Mouse (Mus musculus): ENCODE measurements around the gene Plekhg3. TPM values are rescaled to one million over a fixed set of nuclear protein-coding genes. Genes with fewer than 3 reads are reported as not detected.

Gene Plekhg3
- 10 to 100 TPM; 23.2 to 27.6 TPM for total RNA-seq (2021)
- long read RNA-seq, experiment 1, partial matches to known transcripts: 9 of 13 reads
- long read RNA-seq, experiment 1, other reads (novel, unspliced or antisense): 4 of 13 reads
- long read RNA-seq, experiment 2, partial matches to known transcripts: 1 of 4 reads
- long read RNA-seq, experiment 2, other reads (novel, unspliced or antisense): 3 of 4 reads

GRCm38 (mm10) chr12:76530580-76531139 is at the start of gene Plekhg3:
Gene Plekhg3 (plus strand): TSS chr12:76530891.
- no peak for DNase-seq (ENCODE audit: low spot score in 2 of 2)

DNA sequence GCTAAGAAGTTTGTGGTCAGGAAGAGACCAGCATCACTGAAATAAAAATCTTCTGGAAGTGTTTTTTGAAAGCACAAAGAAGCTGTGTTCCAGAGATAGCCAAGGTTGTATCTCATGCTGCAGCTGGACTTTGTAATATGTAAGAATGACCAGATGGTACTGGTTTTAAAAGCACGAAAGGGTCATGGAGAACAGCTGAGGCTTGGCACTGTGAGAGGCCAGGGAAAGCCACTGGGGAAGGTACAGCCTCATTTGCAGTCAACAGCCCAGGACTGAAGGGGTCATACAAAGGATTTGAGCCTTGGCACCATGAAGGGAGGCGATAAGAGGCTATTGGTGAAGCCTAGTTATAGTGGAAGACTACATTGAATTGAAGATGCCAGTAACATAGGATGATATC is 48.2 kb upstream of the Plekhg3 start:
- DNase-seq (ENCODE audit: low spot score in 2 of 2): no peak

DNA sequence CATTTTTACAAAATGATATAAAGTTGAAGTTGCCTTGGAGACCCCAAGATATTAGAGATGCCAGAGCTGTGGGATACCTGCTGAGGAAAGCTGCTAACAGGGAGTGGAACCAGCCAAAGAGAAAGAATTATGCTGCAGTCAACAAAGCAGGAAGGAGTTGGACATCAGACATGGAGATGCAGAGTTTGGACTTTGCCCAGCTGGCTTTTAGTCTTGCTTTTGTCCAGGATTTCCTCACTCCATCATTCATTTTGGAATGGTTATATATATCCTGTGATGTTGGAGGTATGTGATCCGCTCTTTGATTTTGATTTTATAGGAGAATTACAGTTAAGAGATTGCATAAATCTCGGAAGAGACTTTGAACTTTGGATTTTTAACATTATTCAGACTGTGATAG is 47.7 kb upstream of the Plekhg3 start:
- no peak for DNase-seq (ENCODE audit: low spot score in 2 of 2)

DNA sequence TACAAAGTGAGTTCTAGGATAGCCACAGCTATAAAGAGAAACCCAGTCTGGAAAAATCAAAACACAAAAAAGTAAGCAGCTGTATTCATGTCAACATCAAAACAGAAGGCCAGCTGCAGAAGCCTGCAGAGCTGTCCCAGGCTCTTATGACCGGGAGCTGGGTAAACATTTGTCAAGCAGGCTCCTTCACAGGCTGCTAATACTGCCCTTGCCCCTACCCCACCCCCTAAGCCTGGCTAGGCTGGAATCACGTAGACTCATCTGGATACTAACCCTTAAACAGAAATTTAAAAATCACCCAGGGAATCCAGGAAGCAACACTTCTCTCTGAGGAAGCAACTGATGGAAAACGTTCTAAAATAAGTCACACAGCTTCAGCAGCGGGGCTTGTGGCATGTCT is 45.8 kb upstream of the Plekhg3 start:
- DNase-seq (ENCODE audit: low spot score in 2 of 2): no peak

GRCm38 (mm10) chr12:76485381-76485780 is 45.3 kb upstream of the Plekhg3 start:
- no peak for DNase-seq (ENCODE audit: low spot score in 2 of 2)

GRCm38 (mm10) chr12:76486943-76487342 is 43.7 kb upstream of the Plekhg3 start:
- DNase-seq (ENCODE audit: low spot score in 2 of 2): no peak

DNA sequence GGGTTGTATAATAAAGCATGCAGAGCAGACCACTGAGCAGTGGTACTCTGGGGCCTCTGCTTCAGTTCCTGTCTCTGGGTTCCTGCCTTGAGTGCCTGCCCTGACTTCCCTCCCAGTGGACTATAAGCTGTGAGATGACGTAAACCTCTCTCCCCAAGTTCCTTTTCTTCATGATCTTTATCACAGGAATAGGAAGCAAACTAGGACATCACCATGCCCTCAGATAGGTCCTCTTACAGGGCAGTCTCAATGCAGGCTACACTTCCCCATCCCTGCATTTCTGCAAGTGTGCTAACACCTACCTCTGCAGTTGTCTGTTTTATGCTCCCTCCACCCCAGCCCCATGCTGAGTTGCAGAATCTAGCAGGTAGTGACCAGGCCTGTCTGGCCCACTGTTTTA is 39.9 kb upstream of the Plekhg3 start:
- no peak for DNase-seq (ENCODE audit: low spot score in 2 of 2)

DNA sequence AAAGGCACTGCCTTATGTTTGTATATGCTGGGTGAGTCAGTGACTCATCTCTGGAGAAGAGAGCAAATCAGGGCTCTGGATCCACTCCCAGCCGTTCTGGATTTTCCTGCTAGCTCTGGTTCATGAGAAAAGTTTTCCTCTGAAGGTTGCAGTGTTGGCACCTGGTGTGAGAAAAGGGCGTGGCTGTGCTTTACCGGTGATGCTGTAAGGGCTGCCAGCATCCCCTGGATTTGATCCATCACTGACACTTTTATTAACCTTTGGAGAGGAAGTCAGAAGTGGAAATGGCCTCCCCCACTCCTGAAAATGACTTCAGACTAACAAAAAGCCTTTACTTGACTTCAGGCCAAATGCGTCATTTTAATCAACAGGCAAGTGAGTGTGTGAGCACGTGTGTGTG is 37.2 kb upstream of the Plekhg3 start:
- peak in 1 of 2 experiments; percentile 54 for DNase-seq (ENCODE audit: low spot score in 2 of 2)

DNA sequence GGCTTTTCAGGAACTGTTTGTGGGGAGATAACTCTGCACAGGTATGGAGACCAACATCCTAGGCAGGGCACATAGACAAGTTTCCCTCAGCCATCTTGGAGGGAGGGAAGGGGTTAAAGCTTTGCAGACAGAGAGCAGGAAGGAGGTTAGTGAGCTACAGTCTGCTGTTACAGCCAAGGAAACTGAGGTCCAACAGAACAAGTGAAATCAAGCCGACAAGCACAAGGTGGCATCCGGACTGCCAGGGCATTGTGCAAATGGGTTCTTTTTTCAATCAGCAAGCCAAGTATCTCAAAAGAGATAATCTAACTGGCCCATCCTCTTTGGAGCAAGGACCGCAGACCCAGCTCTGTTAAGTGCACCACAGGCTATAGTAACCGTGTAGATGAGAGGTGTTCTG is 35.3 kb upstream of the Plekhg3 start:
- DNase-seq (ENCODE audit: low spot score in 2 of 2): no peak

- DNase-seq (ENCODE audit: low spot score in 2 of 2): peak; percentile 40 to 62
Measured at GRCm38 (mm10) chr12:76496324-76496723, 34.4 kb upstream of the Plekhg3 start.

- DNase-seq (ENCODE audit: low spot score in 2 of 2): no peak
Measured at GRCm38 (mm10) chr12:76499276-76499675, 31.4 kb upstream of the Plekhg3 start.

DNA sequence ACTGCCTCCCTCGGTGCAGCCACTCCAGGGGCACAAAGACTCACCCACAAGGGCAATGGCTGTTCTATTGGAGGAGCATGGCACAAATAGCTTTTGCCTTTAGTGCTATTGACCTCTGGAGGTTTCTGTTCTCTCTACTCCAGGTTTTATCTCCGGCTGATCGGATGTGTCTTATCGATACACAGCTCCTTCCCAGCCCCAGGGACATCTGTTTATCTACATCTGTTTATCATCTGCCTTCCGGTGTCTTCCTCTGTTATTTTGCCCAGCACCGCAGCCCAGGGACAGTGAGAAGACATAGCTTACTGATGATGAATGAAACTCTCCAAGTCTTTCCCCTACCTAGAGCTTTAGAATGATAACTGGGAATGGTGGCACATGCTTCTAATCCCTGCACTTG is 30.6 kb upstream of the Plekhg3 start:
- no peak for DNase-seq (ENCODE audit: low spot score in 2 of 2)

DNA sequence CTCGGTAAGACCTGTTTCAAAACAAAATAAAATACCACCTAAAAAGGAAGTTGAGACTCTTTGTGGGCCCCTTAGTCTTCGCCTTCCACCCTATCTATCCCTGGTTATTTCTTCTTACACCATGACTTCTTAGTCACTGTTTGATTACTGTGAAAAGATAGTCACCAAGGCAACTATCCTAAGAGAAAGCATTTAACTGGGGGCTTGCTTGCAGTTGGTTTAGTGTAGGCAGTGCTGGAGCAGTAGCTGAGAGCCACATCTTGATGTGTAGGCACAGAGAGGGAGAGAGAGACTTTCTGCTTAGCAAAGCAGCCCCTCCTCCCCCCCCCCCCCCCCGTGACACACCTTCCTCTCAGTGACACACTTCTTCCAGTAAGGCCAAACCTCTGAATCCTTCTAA is 29.8 kb upstream of the Plekhg3 start:
- no peak for DNase-seq (ENCODE audit: low spot score in 2 of 2)

GRCm38 (mm10) chr12:76502981-76503380 is 27.7 kb upstream of the Plekhg3 start:
- DNase-seq (ENCODE audit: low spot score in 2 of 2): no peak

- peak; percentile 57 to 69 for DNase-seq (ENCODE audit: low spot score in 2 of 2)
Measured at GRCm38 (mm10) chr12:76506522-76506921, 24.2 kb upstream of the Plekhg3 start.

DNA sequence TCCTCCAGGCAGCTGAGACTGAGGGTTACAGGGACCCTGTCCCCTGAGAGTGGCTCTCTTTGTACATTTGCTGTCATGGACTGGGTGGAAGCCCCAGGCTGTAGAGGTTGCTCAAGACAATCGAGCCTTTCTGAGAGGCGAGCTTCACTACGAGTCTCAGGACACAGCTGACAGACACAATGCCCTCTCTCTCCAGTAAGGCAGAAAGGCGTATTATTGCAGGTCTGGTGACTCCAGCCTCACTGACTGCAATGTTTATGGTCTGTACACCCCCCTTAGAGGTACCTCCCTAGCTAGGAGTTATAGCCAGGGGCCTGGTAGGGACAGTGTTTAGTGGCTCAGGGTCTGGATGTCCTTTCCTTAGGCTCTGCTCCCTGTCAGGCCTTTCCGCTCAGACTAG is 22.9 kb upstream of the Plekhg3 start:
- DNase-seq (ENCODE audit: low spot score in 2 of 2): no peak

- DNase-seq (ENCODE audit: low spot score in 2 of 2): no peak
Measured at GRCm38 (mm10) chr12:76508909-76509440, 21.7 kb upstream of the Plekhg3 start.

DNA sequence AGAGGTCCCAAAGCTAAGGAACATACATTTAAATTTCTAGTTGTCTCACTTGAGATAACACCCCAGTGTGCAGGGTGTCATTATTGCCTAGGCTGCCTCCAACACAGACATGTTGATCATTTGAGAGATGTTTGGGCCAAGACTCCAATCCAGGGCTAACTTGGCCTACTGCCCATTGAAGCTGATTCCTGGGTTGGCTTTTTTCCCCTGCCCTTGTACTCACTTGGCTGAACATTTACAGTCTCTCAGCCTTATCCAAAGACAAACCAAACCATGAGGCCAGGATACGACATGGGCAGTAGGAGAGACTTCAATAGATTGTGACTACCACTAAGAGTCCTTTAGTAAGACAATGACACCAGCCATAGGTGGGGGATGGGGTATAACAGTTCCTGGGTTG is 18.0 kb upstream of the Plekhg3 start:
- no peak for DNase-seq (ENCODE audit: low spot score in 2 of 2)

DNA sequence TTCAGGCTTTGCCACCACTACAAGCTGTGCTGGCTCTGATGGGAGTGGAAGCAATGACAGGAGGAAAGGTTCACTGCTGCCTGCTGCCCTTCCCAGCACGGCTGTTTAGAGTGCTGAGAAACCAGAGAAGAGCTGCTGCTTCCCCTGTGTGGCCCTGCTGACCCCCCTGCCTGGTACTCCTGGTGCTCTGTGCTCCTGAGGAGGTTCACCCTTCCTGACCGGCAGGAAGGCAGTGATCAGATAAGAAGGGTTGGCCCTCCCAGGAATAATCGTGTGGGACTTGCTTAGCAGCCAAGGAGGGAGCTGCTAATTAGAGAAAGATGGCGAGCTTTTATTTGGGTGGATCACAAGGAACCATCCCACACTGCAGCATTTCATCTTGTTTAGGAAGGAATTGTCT is 15.8 kb upstream of the Plekhg3 start:
- DNase-seq (ENCODE audit: low spot score in 2 of 2): no peak

GRCm38 (mm10) chr12:76518000-76518399 is 12.7 kb upstream of the Plekhg3 start:
- DNase-seq (ENCODE audit: low spot score in 2 of 2): no peak

GRCm38 (mm10) chr12:76518909-76519842 is 11.5 kb upstream of the Plekhg3 start:
- no peak for DNase-seq (ENCODE audit: low spot score in 2 of 2)

GRCm38 (mm10) chr12:76523654-76524053 is 7.0 kb upstream of the Plekhg3 start:
- no peak for DNase-seq (ENCODE audit: low spot score in 2 of 2)

Measured in gastrocnemius, postnatal 4 days (tissue).